Mouse (Mus musculus): ENCODE measurements around the gene Cmtm6.

DNA sequence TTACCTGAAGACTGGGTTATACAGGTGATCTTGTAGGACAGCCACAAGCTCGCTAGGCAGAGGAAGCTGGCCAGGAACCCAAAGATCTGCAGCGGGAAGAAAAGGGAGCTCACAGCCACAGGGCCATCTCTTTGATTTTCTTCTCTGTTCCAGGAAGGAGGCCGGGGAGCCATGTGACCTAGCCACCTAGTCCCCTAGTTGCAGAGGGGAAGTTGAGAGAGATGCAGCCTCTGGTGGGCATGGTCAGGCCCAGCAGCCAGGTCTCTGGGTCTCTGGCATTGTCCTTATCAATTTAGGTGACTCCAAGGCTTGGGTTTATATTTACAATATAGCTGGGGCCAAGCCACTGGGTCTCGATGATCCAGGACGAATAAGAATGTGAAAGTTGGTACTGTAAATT lies 27.9 kb downstream of the Cmtm6 start:
- TF ChIP-seq CTCF (IDR thresholded peaks at IDR 0.05; ENCODE audit: low read depth) (no peak), EP300 (IDR thresholded peaks at IDR 0.05; ENCODE audit: low read depth) (no peak)

All from liver, embryonic 14.5 days (tissue).